Mouse (Mus musculus): ENCODE measurements around the gene Ctr9. TPM values are rescaled to one million over a fixed set of nuclear protein-coding genes. Genes with fewer than 3 reads are reported as not detected.

Ctr9 gene
- polyA plus RNA-seq, 1 experiment from 2014 or later, result 75.6 TPM

- Histone ChIP-seq H3K4me1 (ENCODE audit: control insufficient read depth, insufficient read depth, low read length) (peaks cover 4% of the 10 kb centered on the region; the same call in 1 of the 2 replicates), H3K4me2 (ENCODE audit: low read depth, low read length) (no peak overlapping the region), H3K36me3 (ENCODE audit: control insufficient read depth, insufficient read depth, low read length) (peaks cover 5% of the 10 kb centered on the region), H3K27me3 (ENCODE audit: control insufficient read depth, insufficient read depth, low read length) (no peaks in the 10 kb centered on the region), H3K4me3 (ENCODE audit: low read depth, low read length) (no peak overlapping the region), H3K9ac (replicated peaks; ENCODE audit: low read depth, low read length) (no peak overlapping the region), H3K27ac (ENCODE audit: low read depth, low read length) (no peak overlapping the region), H3K9me3 (ENCODE audit: control insufficient read depth, low read length) (no peaks in the 10 kb centered on the region)
- 88% methylated on average over 1 of the region's 1 CpGs for WGBS
- no peak for ATAC-seq (ENCODE audit: low read depth)
Observed at GRCm38 (mm10) chr7:111062971-111063370, 34.2 kb downstream of the Ctr9 start.

- Histone ChIP-seq H3K9ac (replicated peaks; ENCODE audit: low read depth, low read length) (no peak overlapping the region), H3K36me3 (ENCODE audit: control insufficient read depth, insufficient read depth, low read length) (peaks cover 46% of the 10 kb centered on the region), H3K27ac (ENCODE audit: low read depth, low read length) (no peak overlapping the region), H3K9me3 (ENCODE audit: control insufficient read depth, low read length) (no peaks in the 10 kb centered on the region), H3K4me3 (ENCODE audit: low read depth, low read length) (no peak overlapping the region), H3K27me3 (ENCODE audit: control insufficient read depth, insufficient read depth, low read length) (no peaks in the 10 kb centered on the region), H3K4me1 (ENCODE audit: control insufficient read depth, insufficient read depth, low read length) (no peaks in the 10 kb centered on the region), H3K4me2 (ENCODE audit: low read depth, low read length) (no peak overlapping the region)
- no peak for ATAC-seq (ENCODE audit: low read depth)
- 98% methylated on average over 3 of the region's 3 CpGs for WGBS
Observed at GRCm38 (mm10) chr7:111068181-111068580, 39.4 kb downstream of the Ctr9 start.

GRCm38 (mm10) chr7:111069439-111070166 is 40.9 kb downstream of the Ctr9 start:
- ATAC-seq (ENCODE audit: low read depth), result peak; percentile 38; the same call in 1 of the 2 replicates
- Histone ChIP-seq H3K27me3 (ENCODE audit: control insufficient read depth, insufficient read depth, low read length) (no peaks in the 10 kb centered on the region), H3K4me2 (ENCODE audit: low read depth, low read length) (no peak overlapping the region), H3K4me1 (ENCODE audit: control insufficient read depth, insufficient read depth, low read length) (no peaks in the 10 kb centered on the region), H3K9me3 (ENCODE audit: control insufficient read depth, low read length) (no peaks in the 10 kb centered on the region), H3K9ac (replicated peaks; ENCODE audit: low read depth, low read length) (no peak overlapping the region), H3K4me3 (ENCODE audit: low read depth, low read length) (no peak overlapping the region), H3K36me3 (ENCODE audit: control insufficient read depth, insufficient read depth, low read length) (peaks cover 58% of the 10 kb centered on the region), H3K27ac (ENCODE audit: low read depth, low read length) (no peak overlapping the region)
- WGBS, result 92% methylated on average over 7 of the region's 7 CpGs

DNA sequence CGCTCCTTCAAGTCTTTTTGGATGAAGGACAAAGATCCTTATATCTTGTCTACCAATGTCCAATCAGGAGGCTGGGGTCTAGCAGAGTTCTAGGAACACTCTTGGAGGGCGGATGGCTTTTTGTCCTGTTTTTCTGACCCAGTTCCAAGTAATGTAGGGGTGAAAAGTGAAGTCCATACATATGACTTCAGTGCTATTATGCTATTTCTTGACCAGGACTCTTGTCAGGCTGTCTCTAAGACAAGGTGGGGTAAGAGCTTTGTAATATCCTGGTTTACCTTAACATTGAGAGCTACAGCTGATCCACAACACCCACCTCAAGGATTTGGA is 41.4 kb downstream of the Ctr9 start:
- Histone ChIP-seq H3K27me3 (ENCODE audit: control insufficient read depth, insufficient read depth, low read length) (no peaks in the 10 kb centered on the region), H3K9ac (replicated peaks; ENCODE audit: low read depth, low read length) (no peak overlapping the region), H3K27ac (ENCODE audit: low read depth, low read length) (no peak overlapping the region), H3K36me3 (ENCODE audit: control insufficient read depth, insufficient read depth, low read length) (peaks cover 63% of the 10 kb centered on the region), H3K9me3 (ENCODE audit: control insufficient read depth, low read length) (no peaks in the 10 kb centered on the region), H3K4me3 (ENCODE audit: low read depth, low read length) (no peak overlapping the region), H3K4me1 (ENCODE audit: control insufficient read depth, insufficient read depth, low read length) (no peaks in the 10 kb centered on the region), H3K4me2 (ENCODE audit: low read depth, low read length) (no peak overlapping the region)
- WGBS, result 97% methylated on average over 2 of the region's 2 CpGs
- peak; percentile 11; the same call in 1 of the 2 replicates for ATAC-seq (ENCODE audit: low read depth)

GRCm38 (mm10) chr7:111072410-111072809 is 43.7 kb downstream of the Ctr9 start:
- H3K27me3 ChIP-seq (ENCODE audit: control insufficient read depth, insufficient read depth, low read length), result no peaks in the 10 kb centered on the region
- H3K9me3 ChIP-seq (ENCODE audit: control insufficient read depth, low read length), result no peaks in the 10 kb centered on the region
- ATAC-seq (ENCODE audit: low read depth), result no peak
- H3K27ac ChIP-seq (ENCODE audit: low read depth, low read length), result no peak overlapping the region
- WGBS, result 97% methylated on average over 4 of the region's 4 CpGs
- no peak overlapping the region for H3K4me3 ChIP-seq (ENCODE audit: low read depth, low read length)
- peaks cover 84% of the 10 kb centered on the region for H3K36me3 ChIP-seq (ENCODE audit: control insufficient read depth, insufficient read depth, low read length)
- H3K4me2 ChIP-seq (ENCODE audit: low read depth, low read length), result no peak overlapping the region
- no peak overlapping the region for H3K9ac ChIP-seq (replicated peaks; ENCODE audit: low read depth, low read length)
- H3K4me1 ChIP-seq (ENCODE audit: control insufficient read depth, insufficient read depth, low read length), result no peaks in the 10 kb centered on the region

- Histone ChIP-seq H3K4me2 (ENCODE audit: low read depth, low read length) (no peak overlapping the region), H3K27ac (ENCODE audit: low read depth, low read length) (no peak overlapping the region), H3K27me3 (ENCODE audit: control insufficient read depth, insufficient read depth, low read length) (no peaks in the 10 kb centered on the region), H3K36me3 (ENCODE audit: control insufficient read depth, insufficient read depth, low read length) (peaks cover 93% of the 10 kb centered on the region), H3K4me3 (ENCODE audit: low read depth, low read length) (no peak overlapping the region), H3K9ac (replicated peaks; ENCODE audit: low read depth, low read length) (no peak overlapping the region), H3K9me3 (ENCODE audit: control insufficient read depth, low read length) (no peaks in the 10 kb centered on the region), H3K4me1 (ENCODE audit: control insufficient read depth, insufficient read depth, low read length) (peaks cover 14% of the 10 kb centered on the region; the same call in 1 of the 2 replicates)
- no peak for ATAC-seq (ENCODE audit: low read depth)
- WGBS, result 94% methylated on average over 4 of the region's 4 CpGs
Observed at GRCm38 (mm10) chr7:111075288-111075687, 46.5 kb downstream of the Ctr9 start.

DNA sequence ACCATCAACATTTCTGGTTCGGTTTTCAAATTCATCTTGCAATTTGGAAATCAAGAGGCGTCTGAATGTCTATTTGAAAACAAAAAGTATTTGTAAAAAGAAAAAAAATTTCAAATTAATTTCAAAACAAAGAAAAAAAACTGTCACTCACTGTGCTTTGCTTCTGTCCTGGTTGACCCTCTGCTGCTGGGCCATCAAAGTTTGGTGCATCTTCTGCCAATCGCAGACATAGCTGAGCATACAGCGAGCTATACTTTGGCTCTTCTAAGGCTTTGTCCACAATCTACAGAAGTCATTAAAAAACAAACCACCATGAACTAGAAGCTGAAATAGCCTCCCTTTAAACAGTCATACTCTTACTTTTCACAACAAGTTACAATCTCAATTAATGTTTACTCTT is 49.5 kb downstream of the Ctr9 start:
- H3K4me2 ChIP-seq (ENCODE audit: low read depth, low read length), result no peak overlapping the region
- H3K27me3 ChIP-seq (ENCODE audit: control insufficient read depth, insufficient read depth, low read length), result no peaks in the 10 kb centered on the region
- peaks cover 25% of the 10 kb centered on the region for H3K4me1 ChIP-seq (ENCODE audit: control insufficient read depth, insufficient read depth, low read length)
- H3K9ac ChIP-seq (replicated peaks; ENCODE audit: low read depth, low read length), result no peak overlapping the region
- WGBS, result 97% methylated on average over 4 of the region's 4 CpGs
- H3K4me3 ChIP-seq (ENCODE audit: low read depth, low read length), result no peak overlapping the region
- H3K9me3 ChIP-seq (ENCODE audit: control insufficient read depth, low read length), result no peaks in the 10 kb centered on the region
- H3K27ac ChIP-seq (ENCODE audit: low read depth, low read length), result no peak overlapping the region
- ATAC-seq (ENCODE audit: low read depth), result no peak
- peaks cover 78% of the 10 kb centered on the region for H3K36me3 ChIP-seq (ENCODE audit: control insufficient read depth, insufficient read depth, low read length)

GRCm38 (mm10) chr7:111080026-111080425 is 51.3 kb downstream of the Ctr9 start:
- H3K36me3 ChIP-seq (ENCODE audit: control insufficient read depth, insufficient read depth, low read length), result peaks cover 61% of the 10 kb centered on the region
- no peak overlapping the region for H3K9ac ChIP-seq (replicated peaks; ENCODE audit: low read depth, low read length)
- no peak for ATAC-seq (ENCODE audit: low read depth)
- H3K4me1 ChIP-seq (ENCODE audit: control insufficient read depth, insufficient read depth, low read length), result peaks cover 25% of the 10 kb centered on the region
- no peaks in the 10 kb centered on the region for H3K27me3 ChIP-seq (ENCODE audit: control insufficient read depth, insufficient read depth, low read length)
- H3K4me3 ChIP-seq (ENCODE audit: low read depth, low read length), result no peak overlapping the region
- WGBS, result 82% methylated on average over 8 of the region's 8 CpGs
- no peak overlapping the region for H3K4me2 ChIP-seq (ENCODE audit: low read depth, low read length)
- H3K27ac ChIP-seq (ENCODE audit: low read depth, low read length), result no peak overlapping the region
- no peaks in the 10 kb centered on the region for H3K9me3 ChIP-seq (ENCODE audit: control insufficient read depth, low read length)

DNA sequence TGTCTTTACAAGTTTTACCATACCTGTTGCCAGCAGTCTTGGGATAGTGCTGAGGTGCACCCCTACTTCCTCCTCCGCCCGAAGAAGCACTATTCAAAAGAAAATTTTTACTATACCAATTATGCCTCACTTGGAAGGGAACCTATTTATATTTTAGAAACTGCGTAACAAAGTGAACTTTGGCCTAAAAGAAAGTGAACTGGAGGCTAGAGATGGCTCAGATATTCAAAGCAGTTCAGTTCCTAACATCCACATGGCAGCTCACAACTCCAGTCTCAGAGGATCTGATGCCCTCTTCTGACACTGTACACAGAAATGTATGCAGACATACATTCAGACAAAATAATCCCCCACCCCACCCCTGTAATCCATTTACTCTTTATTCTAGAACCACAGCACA is 52.1 kb downstream of the Ctr9 start:
- H3K4me3 ChIP-seq (ENCODE audit: low read depth, low read length), result peak overlapping the region; percentile 99
- H3K9me3 ChIP-seq (ENCODE audit: control insufficient read depth, low read length), result no peaks in the 10 kb centered on the region
- 91% methylated on average over 3 of the region's 3 CpGs for WGBS
- peaks cover 25% of the 10 kb centered on the region for H3K4me1 ChIP-seq (ENCODE audit: control insufficient read depth, insufficient read depth, low read length)
- no peak overlapping the region for H3K9ac ChIP-seq (replicated peaks; ENCODE audit: low read depth, low read length)
- ATAC-seq (ENCODE audit: low read depth), result no peak
- no peak overlapping the region for H3K27ac ChIP-seq (ENCODE audit: low read depth, low read length)
- peak overlapping the region; percentile 88 for H3K4me2 ChIP-seq (ENCODE audit: low read depth, low read length)
- H3K27me3 ChIP-seq (ENCODE audit: control insufficient read depth, insufficient read depth, low read length), result no peaks in the 10 kb centered on the region
- peaks cover 54% of the 10 kb centered on the region for H3K36me3 ChIP-seq (ENCODE audit: control insufficient read depth, insufficient read depth, low read length)
